In the genomic region with DNA sequence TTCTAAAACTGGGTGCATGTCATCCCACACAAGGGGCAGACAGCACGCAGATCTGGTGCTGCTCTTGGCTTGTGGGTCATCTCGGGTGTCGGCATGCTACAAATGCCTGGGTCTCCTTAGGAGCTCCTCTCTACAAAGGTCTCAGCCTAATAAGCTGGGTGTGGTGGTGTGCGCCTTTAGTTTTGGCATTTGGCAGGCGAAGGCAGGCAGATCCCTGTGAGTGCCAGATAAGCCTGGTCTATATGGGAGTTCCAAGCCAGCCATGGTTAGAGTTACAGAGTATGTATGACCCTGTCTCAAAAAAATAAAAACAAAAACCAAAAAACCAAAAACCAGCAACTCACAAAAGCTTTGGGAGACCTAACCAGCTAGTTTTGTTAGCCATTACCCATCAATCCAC, we compare ENCODE assay signal across 32 mouse cellular contexts.
"Had no signal": no experiment of that assay in that cellular context is flagged by ENCODE, and none has a peak within 500 bp of the region (broad histone marks: within the 10 kb centered on the region; RNA-seq: fewer than 3 reads in every experiment).

No protein-coding gene starts in this region.

- ATAC-seq: liver, embryonic 12.5 days; liver, postnatal 0 days; lung, postnatal 0 days; midbrain, embryonic 13.5 days; midbrain, embryonic 15.5 days; midbrain, embryonic 16.5 days had no signal

- H3K27ac ChIP-seq: limb, embryonic 10.5 days; limb, embryonic 12.5 days; limb, embryonic 13.5 days; limb, embryonic 15.5 days; liver, embryonic 12.5 days; liver, embryonic 13.5 days; liver, embryonic 14.5 days; liver, embryonic 15.5 days; lung, embryonic 15.5 days; macrophage; midbrain, embryonic 10.5 days; midbrain, embryonic 12.5 days; midbrain, embryonic 13.5 days; midbrain, embryonic 15.5 days; neural tube, embryonic 12.5 days; neural tube, embryonic 13.5 days had no signal

- H3K9me3 ChIP-seq: limb, embryonic 10.5 days; limb, embryonic 12.5 days; limb, embryonic 13.5 days; limb, embryonic 15.5 days; liver, embryonic 12.5 days; liver, embryonic 13.5 days; liver, embryonic 15.5 days; lung, embryonic 15.5 days; megakaryocyte, embryonic 14.5 days; midbrain, embryonic 10.5 days; midbrain, embryonic 12.5 days; midbrain, embryonic 13.5 days; midbrain, embryonic 15.5 days; neural tube, embryonic 12.5 days; neural tube, embryonic 13.5 days had no signal

- H3K4me1 ChIP-seq: limb, embryonic 10.5 days; limb, embryonic 12.5 days; limb, embryonic 13.5 days; limb, embryonic 15.5 days; liver, embryonic 12.5 days; liver, embryonic 13.5 days; liver, embryonic 15.5 days; lung, embryonic 15.5 days; midbrain, embryonic 10.5 days; midbrain, embryonic 12.5 days; midbrain, embryonic 13.5 days; midbrain, embryonic 15.5 days; neural tube, embryonic 12.5 days; neural tube, embryonic 13.5 days had no signal

- H3K4me3 ChIP-seq: limb, embryonic 10.5 days; limb, embryonic 12.5 days; limb, embryonic 13.5 days; limb, embryonic 15.5 days; liver, embryonic 12.5 days; liver, embryonic 13.5 days; liver, embryonic 15.5 days; lung, embryonic 15.5 days; megakaryocyte, embryonic 14.5 days; midbrain, embryonic 10.5 days; midbrain, embryonic 12.5 days; midbrain, embryonic 13.5 days; midbrain, embryonic 15.5 days; myocyte; neural tube, embryonic 12.5 days; neural tube, embryonic 13.5 days had no signal

- DNase-seq: liver; liver, embryonic 13.5 days; liver, postnatal 0 days; lung, adult 18-20 months; lung, adult 2 months; lung, embryonic 14.5 days; lung, postnatal 10 days; lung, postnatal 14 days; lung, postnatal 36 days; lung, postnatal 4 days; midbrain, embryonic 14.5 days had no signal

- H3K9ac ChIP-seq: limb, embryonic 12.5 days; limb, embryonic 13.5 days; limb, embryonic 15.5 days; liver, embryonic 12.5 days; liver, embryonic 13.5 days; liver, embryonic 14.5 days; liver, embryonic 15.5 days; liver, postnatal 0 days; lung, embryonic 14.5 days; lung, embryonic 15.5 days; midbrain, embryonic 12.5 days; midbrain, embryonic 13.5 days; midbrain, embryonic 15.5 days; neural tube, embryonic 12.5 days; neural tube, embryonic 13.5 days had no signal

- H3K4me2 ChIP-seq: limb, embryonic 12.5 days; limb, embryonic 13.5 days; limb, embryonic 15.5 days; liver, embryonic 11.5 days; liver, embryonic 12.5 days; liver, embryonic 13.5 days; liver, embryonic 15.5 days; lung, embryonic 14.5 days; lung, embryonic 15.5 days; midbrain, embryonic 11.5 days; midbrain, embryonic 12.5 days; midbrain, embryonic 13.5 days; midbrain, embryonic 15.5 days; neural tube, embryonic 12.5 days; neural tube, embryonic 13.5 days had no signal

- H3K27me3 ChIP-seq: limb, embryonic 12.5 days; limb, embryonic 13.5 days; limb, embryonic 15.5 days; liver, embryonic 12.5 days; liver, embryonic 13.5 days; liver, embryonic 15.5 days; lung, embryonic 15.5 days; megakaryocyte, embryonic 14.5 days; midbrain, embryonic 12.5 days; midbrain, embryonic 13.5 days; midbrain, embryonic 15.5 days; neural tube, embryonic 12.5 days; neural tube, embryonic 13.5 days had no signal
